In the genomic region with DNA sequence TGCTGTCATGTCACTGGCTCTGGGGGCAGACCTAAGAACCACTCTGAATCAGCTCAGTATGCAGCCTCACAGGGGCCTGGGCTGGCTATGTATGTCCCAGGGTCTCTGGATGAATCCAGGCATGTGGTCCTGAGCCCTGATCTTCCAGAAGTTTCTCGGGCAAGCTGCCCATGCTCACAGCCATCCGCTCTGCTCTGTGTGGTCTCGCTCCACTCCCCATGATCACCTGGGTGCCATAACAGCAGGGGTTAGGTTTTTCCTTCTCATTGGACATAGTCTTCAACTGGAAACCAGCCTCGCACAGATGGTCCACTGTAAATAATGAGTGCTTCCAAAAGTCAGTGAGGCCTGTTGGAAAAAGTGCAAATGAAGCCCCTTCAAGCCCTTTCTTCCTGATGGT, we compare ENCODE assay signal across 27 mouse cellular contexts.
A peak's percentile ranks its signal among the peaks of the same experiment; 100 is the strongest.
DNase-seq lines count a peak whose midpoint lies in the region; ATAC-seq and TF ChIP-seq lines count a peak whose summit lies in the region.
"Had no signal": no experiment of that assay in that cellular context is flagged by ENCODE, and none has a peak within 500 bp of the region (broad histone marks: within the 10 kb centered on the region; RNA-seq: fewer than 3 reads in every experiment).

No protein-coding gene starts in this region.

- no peak overlapping the region for H3K4me3 ChIP-seq in kidney, embryonic 16.5 days (ENCODE audit: low read length)
- H3K4me3 ChIP-seq in liver, postnatal 0 days (ENCODE audit: low read depth, low read length), result no peak overlapping the region
- no peak overlapping the region for H3K4me3 ChIP-seq in liver, embryonic 12.5 days
- no peak overlapping the region for H3K4me3 ChIP-seq in intestine, postnatal 0 days (ENCODE audit: low read depth, low read length)
- H3K4me3 ChIP-seq: embryonic facial prominence, embryonic 10.5 days; embryonic facial prominence, embryonic 13.5 days; erythroblast, embryonic 14.5 days; forebrain, embryonic 12.5 days; forebrain, embryonic 15.5 days; heart, embryonic 12.5 days; heart, embryonic 15.5 days; hindbrain, embryonic 10.5 days; hindbrain, embryonic 13.5 days had no signal

- H3K4me2 ChIP-seq in kidney, embryonic 16.5 days (replicated peaks; ENCODE audit: low read depth, low read length), result no peak overlapping the region
- H3K4me2 ChIP-seq in liver, postnatal 0 days (ENCODE audit: low read depth, low read length), result no peak overlapping the region
- H3K4me2 ChIP-seq in liver, embryonic 12.5 days, result no peak overlapping the region
- no peak overlapping the region; the same call in 1 of the 2 replicates for H3K4me2 ChIP-seq in intestine, postnatal 0 days (replicated peaks; ENCODE audit: low read depth)
- H3K4me2 ChIP-seq: embryonic facial prominence, embryonic 13.5 days; forebrain, embryonic 12.5 days; forebrain, embryonic 15.5 days; heart, embryonic 12.5 days; heart, embryonic 15.5 days; hindbrain, embryonic 13.5 days had no signal

- H3K9me3 ChIP-seq in kidney, embryonic 16.5 days (ENCODE audit: low read length), result no peaks in the 10 kb centered on the region
- no peaks in the 10 kb centered on the region for H3K9me3 ChIP-seq in liver, postnatal 0 days (ENCODE audit: low read length)
- H3K9me3 ChIP-seq in liver, embryonic 12.5 days (replicated peaks), result no peaks in the 10 kb centered on the region
- no peaks in the 10 kb centered on the region for H3K9me3 ChIP-seq in intestine, postnatal 0 days (ENCODE audit: control insufficient read depth)
- H3K9me3 ChIP-seq: embryonic facial prominence, embryonic 10.5 days; embryonic facial prominence, embryonic 13.5 days; forebrain, embryonic 12.5 days; forebrain, embryonic 15.5 days; heart, embryonic 12.5 days; heart, embryonic 15.5 days; hindbrain, embryonic 10.5 days; hindbrain, embryonic 13.5 days had no signal

- no peaks in the 10 kb centered on the region for H3K27me3 ChIP-seq in kidney, embryonic 16.5 days (ENCODE audit: insufficient read depth, low read length)
- no peaks in the 10 kb centered on the region for H3K27me3 ChIP-seq in liver, postnatal 0 days (ENCODE audit: insufficient read depth, low read length)
- no peaks in the 10 kb centered on the region for H3K27me3 ChIP-seq in liver, embryonic 12.5 days (replicated peaks)
- no peaks in the 10 kb centered on the region for H3K27me3 ChIP-seq in intestine, postnatal 0 days (replicated peaks; ENCODE audit: control insufficient read depth, insufficient read depth, low read length)
- H3K27me3 ChIP-seq: embryonic facial prominence, embryonic 13.5 days; forebrain, embryonic 12.5 days; forebrain, embryonic 15.5 days; heart, embryonic 12.5 days; heart, embryonic 15.5 days; hindbrain, embryonic 13.5 days had no signal

- no peak for TF ChIP-seq EP300 in liver, postnatal 0 days (IDR thresholded peaks at IDR 0.05; ENCODE audit: low read depth)

- DNase-seq in cerebellum, postnatal 10 days, result peak; percentile 61 to 77
- no peak for DNase-seq in cerebellum, postnatal 25 days
- peak; percentile 10 for DNase-seq in kidney, postnatal 10 days
- DNase-seq in liver, postnatal 0 days, result no peak
- DNase-seq in urinary bladder, postnatal 25 days (ENCODE audit: low spot score), result no peak
- DNase-seq: adrenal gland, postnatal 14 days; cerebellum, adult 11-12 months; cerebellum, adult 8-10 months; cerebellum, postnatal 36 days; embryo, embryonic 11 days; gastrocnemius, postnatal 25 days; heart, adult 18-20 months; heart, postnatal 10 days; heart, postnatal 36 days had no signal

- ATAC-seq in kidney, embryonic 16.5 days (ENCODE audit: low FRiP score, low TSS enrichment), result no peak
- ATAC-seq in liver, postnatal 0 days, result no peak
- no peak for ATAC-seq in liver, embryonic 12.5 days
- no peak for ATAC-seq in intestine, postnatal 0 days
- ATAC-seq: forebrain, embryonic 15.5 days; hindbrain, embryonic 16.5 days had no signal

- WGBS in kidney, embryonic 16.5 days, result 85% methylated on average over 4 of the region's 4 CpGs
- 90% methylated on average over 4 of the region's 4 CpGs for WGBS in liver, postnatal 0 days (ENCODE audit: insufficient replicate concordance)
- 78% methylated on average over 4 of the region's 4 CpGs for WGBS in liver, embryonic 12.5 days (ENCODE audit: insufficient replicate concordance)
- WGBS in intestine, postnatal 0 days, result 82% methylated on average over 4 of the region's 4 CpGs

- TF ChIP-seq CTCF in liver, postnatal 0 days (IDR thresholded peaks at IDR 0.05; ENCODE audit: low read depth), result no peak
- TF ChIP-seq CTCF in intestine, postnatal 0 days (IDR thresholded peaks at IDR 0.05; ENCODE audit: low read depth), result no peak

- no peak overlapping the region for H3K9ac ChIP-seq in kidney, embryonic 16.5 days (replicated peaks; ENCODE audit: low read length)
- H3K9ac ChIP-seq in liver, postnatal 0 days (replicated peaks), result no peak overlapping the region; the same call in 1 of the 2 replicates
- H3K9ac ChIP-seq in liver, embryonic 12.5 days, result no peak overlapping the region
- H3K9ac ChIP-seq in intestine, postnatal 0 days (ENCODE audit: low read depth, low read length), result no peak overlapping the region
- H3K9ac ChIP-seq: embryonic facial prominence, embryonic 13.5 days; forebrain, embryonic 12.5 days; forebrain, embryonic 15.5 days; heart, embryonic 12.5 days; heart, embryonic 15.5 days; hindbrain, embryonic 13.5 days had no signal

- H3K4me1 ChIP-seq in kidney, embryonic 16.5 days (ENCODE audit: insufficient read depth, low read length), result peaks cover 10% of the 10 kb centered on the region
- peaks cover 42% of the 10 kb centered on the region for H3K4me1 ChIP-seq in liver, postnatal 0 days (ENCODE audit: insufficient read depth)
- peaks cover 13% of the 10 kb centered on the region; the same call in 1 of the 2 replicates for H3K4me1 ChIP-seq in liver, embryonic 12.5 days
- H3K4me1 ChIP-seq in intestine, postnatal 0 days (replicated peaks; ENCODE audit: control insufficient read depth, insufficient read depth, low read length), result peaks cover 8% of the 10 kb centered on the region; the same call in 1 of the 2 replicates
- H3K4me1 ChIP-seq: embryonic facial prominence, embryonic 13.5 days; forebrain, embryonic 12.5 days; forebrain, embryonic 15.5 days had no signal

- H3K27ac ChIP-seq in kidney, embryonic 16.5 days (ENCODE audit: low read length), result no peak overlapping the region
- peak overlapping the region; percentile 67; the same call in 1 of the 2 replicates for H3K27ac ChIP-seq in liver, postnatal 0 days (ENCODE audit: low read depth)
- H3K27ac ChIP-seq in liver, embryonic 12.5 days, result no peak overlapping the region
- H3K27ac ChIP-seq in intestine, postnatal 0 days (ENCODE audit: low read depth, low read length), result peak overlapping the region; percentile 47
- H3K27ac ChIP-seq: embryonic facial prominence, embryonic 13.5 days; forebrain, embryonic 12.5 days; forebrain, embryonic 15.5 days; heart, embryonic 15.5 days; hindbrain, embryonic 13.5 days had no signal

- 0 out of 2 replicates have a peak, but pooled peaks cover 2% of the 10 kb centered on the region for H3K36me3 ChIP-seq in kidney, embryonic 16.5 days (ENCODE audit: insufficient read depth, low read length)
- H3K36me3 ChIP-seq in liver, postnatal 0 days (replicated peaks; ENCODE audit: insufficient read depth, low read length), result no peaks in the 10 kb centered on the region
- H3K36me3 ChIP-seq in liver, embryonic 12.5 days, result peaks cover 5% of the 10 kb centered on the region; the same call in 1 of the 2 replicates
- H3K36me3 ChIP-seq in intestine, postnatal 0 days (ENCODE audit: control insufficient read depth, insufficient read depth), result peaks cover 13% of the 10 kb centered on the region; the same call in 1 of the 2 replicates
- H3K36me3 ChIP-seq: forebrain, embryonic 12.5 days; forebrain, embryonic 15.5 days; heart, embryonic 12.5 days; heart, embryonic 15.5 days had no signal

Comparison
In these comparisons a context has a peak if more than half of its experiments do, and no peak if none do; other contexts are left out.
1. DNase-seq: peak in cerebellum, postnatal 10 days (2 of 2) and kidney, postnatal 10 days (single experiment); none in cerebellum, postnatal 25 days (0 of 2), liver, postnatal 0 days (single experiment) and urinary bladder, postnatal 25 days (single experiment).
2. H3K27ac ChIP-seq: peak in liver, postnatal 0 days (single experiment) and intestine, postnatal 0 days (single experiment); none in kidney, embryonic 16.5 days (single experiment) and liver, embryonic 12.5 days (single experiment).